Mouse (Mus musculus) forebrain, postnatal 0 days (tissue): Measurements from ENCODE around the gene Slc2a5. TPM values are rescaled to one million over a fixed set of nuclear protein-coding genes. Genes with fewer than 3 reads are reported as not detected.

ENCODE experiments used
- ATAC-seq: fragments of 200-750 bp; cut with Nextera tagmentation; 2 replicates; pipeline ENCODE4 v1.8.0; 2017; ENCODE audit warnings: mild to moderate bottlenecking, moderate library complexity
- DNase-seq: peaks from one replicate; pipeline ENCODE4 v3.0.0-alpha.2; 2015
- H3K27ac ChIP-seq: fragments of 300-500 bp; sonication (generic); 2 replicates; pipeline ENCODE4 v1.5.1; 2014; ENCODE audit warnings: low read depth, mild to moderate bottlenecking, antibody characterized with exemption, low read length, moderate library complexity, mixed read lengths
- H3K27me3 ChIP-seq: fragments of 300-500 bp; sonication (generic); 2 replicates; pipeline ENCODE4 v1.6.1; 2014; ENCODE audit warnings: mild to moderate bottlenecking, low read length, mixed read lengths; ENCODE audit not compliant: insufficient read depth
- H3K36me3 ChIP-seq: fragments of 300-500 bp; sonication (generic); 2 replicates; pipeline ENCODE4 v1.6.1; 2014; ENCODE audit warnings: mild to moderate bottlenecking, moderate library complexity; ENCODE audit not compliant: insufficient read depth
- H3K4me1 ChIP-seq: fragments of 300-500 bp; sonication (generic); 2 replicates; pipeline ENCODE4 v1.6.1; 2014; ENCODE audit warnings: antibody characterized with exemption; ENCODE audit not compliant: insufficient read depth
- H3K4me2 ChIP-seq: fragments of 300-500 bp; sonication (generic); 2 replicates; pipeline ENCODE4 v1.6.1; 2014; ENCODE audit warnings: low read depth, mild to moderate bottlenecking, moderate library complexity
- H3K4me3 ChIP-seq: fragments of 300-500 bp; sonication (generic); 2 replicates; pipeline ENCODE4 v1.5.1; 2014; ENCODE audit warnings: low read depth, low read length, mixed read lengths
- H3K9ac ChIP-seq: fragments of 300-500 bp; sonication (generic); 2 replicates; pipeline ENCODE4 v1.6.1; 2014; ENCODE audit warnings: mild to moderate bottlenecking
- H3K9me3 ChIP-seq: fragments of 300-500 bp; sonication (generic); 2 replicates; pipeline ENCODE4 v1.6.1; 2016; ENCODE audit warnings: low read length
- CTCF ChIP-seq: sonication (generic); IDR thresholded peaks from 2 replicates; pipeline ENCODE4 v1.5.1; 2016; ENCODE audit warnings: antibody characterized with exemption, control low read depth, low read depth
- WGBS: fragments of 180-500 bp; shearing (Covaris S2); extraction: QIAGEN DNeasy Blood & Tissue Kit; methylation state at CpG from one replicate; pipeline ENCODE4 v1.1.7; 2014; 5-methylcytosine and 5-hydroxymethylcytosine counted together
- polyA plus RNA-seq: library from polyadenylated mRNA; unstranded; fragments of >200 nt; fragmentation: Nextera tagmentation; extraction: Ambion mirVana; gene quantifications from 2 replicates; pipeline ENCODE4 v1.2.1, GENCODE M21; 2015
- total RNA-seq: library from RNA; depleted of rRNA; stranded (reverse); fragments of >200 nt; gene quantifications from 2 replicates; pipeline ENCODE4 v1.2.3, GENCODE M21; 2014

The Slc2a5 gene
- total and polyA plus RNA-seq, 2 experiments from 2014 or later = 3.2 to 3.4 TPM

DNA sequence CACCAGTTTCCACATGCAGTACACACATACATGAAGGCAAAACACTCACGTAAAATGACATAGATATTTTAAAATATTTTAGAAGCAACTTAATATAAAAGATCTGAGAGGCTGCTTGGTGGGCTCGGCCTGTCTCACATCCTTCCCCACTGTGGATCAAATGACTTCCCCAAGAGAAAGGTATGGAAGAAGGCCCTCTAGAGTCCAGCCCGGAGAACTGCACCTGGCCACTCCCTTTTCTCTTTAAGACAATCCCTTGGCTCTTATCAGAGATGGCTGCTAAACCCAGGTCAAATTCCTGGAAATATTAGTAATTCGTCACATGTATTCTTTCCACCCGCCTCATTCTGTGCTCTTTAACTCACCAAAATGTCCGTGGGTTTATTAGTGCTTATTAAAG lies 920 bp upstream of the Slc2a5 start:
- no peak overlapping the region for H3K9ac ChIP-seq
- DNase-seq = no peak
- no peak for TF ChIP-seq CTCF
- H3K27ac ChIP-seq = no peak overlapping the region
- WGBS = 71% methylated on average over 6 of the region's 6 CpGs
- H3K27me3 ChIP-seq = no peaks in the 10 kb centered on the region
- H3K4me1 ChIP-seq = no peaks in the 10 kb centered on the region
- H3K36me3 ChIP-seq = no peaks in the 10 kb centered on the region
- H3K4me2 ChIP-seq = no peak overlapping the region
- ATAC-seq = no peak
- H3K4me3 ChIP-seq = no peak overlapping the region
- H3K9me3 ChIP-seq = no peaks in the 10 kb centered on the region

DNA sequence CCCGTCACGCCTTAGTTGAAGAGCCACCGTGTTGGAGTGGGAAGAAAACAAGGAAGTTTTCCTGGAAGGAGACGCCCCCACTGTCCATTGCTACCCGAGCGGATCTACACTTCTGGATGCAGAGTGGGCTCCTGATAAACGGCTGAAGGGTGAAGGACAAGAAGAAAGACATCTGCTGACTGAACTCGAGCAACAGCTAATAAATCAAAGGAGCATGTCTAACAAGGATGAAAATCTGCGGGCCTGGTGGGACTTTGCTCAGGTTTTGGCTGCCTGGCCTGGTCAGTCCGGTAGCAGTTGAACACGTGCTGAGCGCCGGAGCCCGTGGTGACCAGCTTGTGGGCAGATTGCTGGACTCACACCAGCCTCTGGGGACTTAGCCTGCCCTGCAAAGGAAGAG lies 557 bp downstream of the Slc2a5 start:
- Histone ChIP-seq H3K27ac (no peak overlapping the region), H3K36me3 (no peaks in the 10 kb centered on the region), H3K4me3 (no peak overlapping the region), H3K4me1 (no peaks in the 10 kb centered on the region), H3K27me3 (no peaks in the 10 kb centered on the region), H3K9ac (no peak overlapping the region), H3K4me2 (no peak overlapping the region), H3K9me3 (no peaks in the 10 kb centered on the region)
- DNase-seq (no peak), ATAC-seq (no peak)
- TF ChIP-seq CTCF = no peak
- WGBS = 76% methylated on average over 14 of the region's 14 CpGs

- Histone ChIP-seq H3K4me3 (no peak overlapping the region), H3K9ac (no peak overlapping the region), H3K4me2 (no peak overlapping the region), H3K27ac (no peak overlapping the region), H3K36me3 (no peaks in the 10 kb centered on the region), H3K4me1 (no peaks in the 10 kb centered on the region), H3K9me3 (no peaks in the 10 kb centered on the region), H3K27me3 (no peaks in the 10 kb centered on the region)
- WGBS = 51% methylated on average over 15 of the region's 15 CpGs
- DNase-seq = no peak
- ATAC-seq = no peak
- no peak for TF ChIP-seq CTCF
Measured at GRCm38 (mm10) chr4:150120173-150120833, 1.2 kb downstream of the Slc2a5 start.

GRCm38 (mm10) chr4:150121430-150121829 lies 2.3 kb downstream of the Slc2a5 start:
- Histone ChIP-seq H3K9me3 (no peaks in the 10 kb centered on the region), H3K9ac (no peak overlapping the region), H3K4me1 (no peaks in the 10 kb centered on the region), H3K27me3 (no peaks in the 10 kb centered on the region), H3K36me3 (no peaks in the 10 kb centered on the region), H3K4me2 (no peak overlapping the region), H3K4me3 (no peak overlapping the region), H3K27ac (no peak overlapping the region)
- WGBS = 65% methylated on average over 8 of the region's 8 CpGs
- no peak for DNase-seq
- ATAC-seq = no peak
- TF ChIP-seq CTCF = no peak

DNA sequence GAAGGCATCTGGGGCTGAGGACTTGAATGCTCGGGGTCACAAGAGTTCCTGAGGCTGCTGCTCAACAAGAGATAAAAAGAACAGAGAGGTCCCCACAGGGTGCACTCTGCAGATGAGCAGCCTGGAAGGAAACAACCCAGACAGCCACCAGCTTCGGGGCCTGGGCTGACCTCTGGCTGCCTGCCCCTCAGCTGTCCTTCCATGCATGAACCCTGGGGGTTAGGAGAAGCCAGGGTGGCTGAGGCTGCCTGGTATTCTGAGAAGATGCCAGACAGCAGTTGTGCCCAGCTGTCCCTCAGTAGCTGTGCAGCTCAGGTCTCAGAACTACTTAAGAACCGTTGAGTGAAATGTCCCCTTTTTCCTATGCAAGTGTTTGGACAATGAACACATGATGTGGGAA lies 3.4 kb downstream of the Slc2a5 start:
- no peaks in the 10 kb centered on the region for H3K36me3 ChIP-seq
- no peak for TF ChIP-seq CTCF
- ATAC-seq = no peak
- DNase-seq = no peak
- H3K4me1 ChIP-seq = no peaks in the 10 kb centered on the region
- no peaks in the 10 kb centered on the region for H3K27me3 ChIP-seq
- H3K4me3 ChIP-seq = no peak overlapping the region
- H3K4me2 ChIP-seq = no peak overlapping the region
- 71% methylated on average over 3 of the region's 3 CpGs for WGBS
- H3K9ac ChIP-seq = no peak overlapping the region
- no peak overlapping the region for H3K27ac ChIP-seq
- no peaks in the 10 kb centered on the region for H3K9me3 ChIP-seq

DNA sequence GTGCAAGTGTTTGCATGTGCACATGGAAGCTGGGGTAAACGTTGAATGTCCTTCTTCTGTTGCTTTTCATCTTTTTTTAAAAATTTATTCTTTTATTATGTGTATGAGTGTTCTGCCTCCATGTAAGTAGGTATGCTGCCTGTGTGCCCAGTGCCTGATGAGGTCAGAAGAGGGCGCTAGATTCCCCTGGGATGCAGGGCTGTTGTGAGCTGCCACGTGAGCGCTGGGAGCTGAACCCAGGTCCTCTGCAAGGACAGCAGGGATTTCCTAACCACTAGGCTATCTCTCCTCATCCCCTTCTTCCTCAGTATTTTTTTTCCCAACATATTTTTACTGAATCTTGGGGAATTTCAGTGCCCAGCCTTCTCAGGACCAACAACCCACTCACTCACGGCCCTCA lies 7.3 kb downstream of the Slc2a5 start:
- Histone ChIP-seq H3K4me3 (no peak overlapping the region), H3K4me2 (no peak overlapping the region), H3K4me1 (no peaks in the 10 kb centered on the region), H3K27ac (no peak overlapping the region), H3K27me3 (no peaks in the 10 kb centered on the region), H3K9ac (no peak overlapping the region), H3K9me3 (no peaks in the 10 kb centered on the region), H3K36me3 (no peaks in the 10 kb centered on the region)
- TF ChIP-seq CTCF = no peak
- DNase-seq = no peak
- no peak for ATAC-seq
- WGBS = 92% methylated on average over 5 of the region's 5 CpGs

- WGBS = 94% methylated on average over 7 of the region's 7 CpGs
- Histone ChIP-seq H3K27me3 (no peaks in the 10 kb centered on the region), H3K4me3 (no peak overlapping the region), H3K9me3 (no peaks in the 10 kb centered on the region), H3K4me1 (no peaks in the 10 kb centered on the region), H3K4me2 (no peak overlapping the region), H3K9ac (no peak overlapping the region), H3K36me3 (no peaks in the 10 kb centered on the region), H3K27ac (no peak overlapping the region)
- no peak for DNase-seq
- TF ChIP-seq CTCF = no peak
- ATAC-seq = no peak
Measured at GRCm38 (mm10) chr4:150127894-150128293, 8.8 kb downstream of the Slc2a5 start.
